Mouse (Mus musculus) 3134 (cell line): ENCODE data around the gene Slc13a3.

Experiments
- DNase-seq: peaks from one replicate; pipeline ENCODE4 v3.0.0-alpha.2; 2011; ENCODE audit warnings: low spot score; ENCODE audit not compliant: insufficient read length; ENCODE audit errors: extremely low read depth

Slc13a3 gene

DNA sequence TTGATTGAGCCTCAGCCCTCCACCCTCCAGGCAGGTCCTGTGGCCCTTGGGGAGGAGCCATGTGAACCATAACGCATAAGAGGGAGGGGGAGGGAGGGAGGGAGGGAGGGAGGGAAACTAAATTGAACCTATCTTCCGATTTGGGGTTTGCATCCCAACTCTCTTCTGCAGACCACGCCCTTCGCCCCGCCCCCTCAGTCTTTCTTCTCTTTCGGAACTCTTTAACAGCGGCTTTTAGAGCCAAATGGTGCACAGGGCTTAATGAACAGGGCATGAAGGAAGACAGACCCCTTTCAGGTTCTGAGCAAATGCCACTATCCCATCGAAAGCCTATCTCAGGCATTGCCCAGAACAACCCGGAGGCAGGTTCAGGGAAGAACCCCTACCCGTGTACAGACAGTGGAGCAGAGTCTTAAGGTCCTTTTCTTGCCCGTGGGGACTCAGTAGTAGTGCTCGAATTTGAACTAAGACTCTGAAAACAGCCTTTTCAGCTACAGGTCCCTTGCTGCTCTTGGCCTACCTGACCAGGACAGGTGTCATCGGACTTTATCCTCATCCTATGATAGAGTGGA lies 105.1 kb downstream of the Slc13a3 start:
- no peak for DNase-seq

DNA sequence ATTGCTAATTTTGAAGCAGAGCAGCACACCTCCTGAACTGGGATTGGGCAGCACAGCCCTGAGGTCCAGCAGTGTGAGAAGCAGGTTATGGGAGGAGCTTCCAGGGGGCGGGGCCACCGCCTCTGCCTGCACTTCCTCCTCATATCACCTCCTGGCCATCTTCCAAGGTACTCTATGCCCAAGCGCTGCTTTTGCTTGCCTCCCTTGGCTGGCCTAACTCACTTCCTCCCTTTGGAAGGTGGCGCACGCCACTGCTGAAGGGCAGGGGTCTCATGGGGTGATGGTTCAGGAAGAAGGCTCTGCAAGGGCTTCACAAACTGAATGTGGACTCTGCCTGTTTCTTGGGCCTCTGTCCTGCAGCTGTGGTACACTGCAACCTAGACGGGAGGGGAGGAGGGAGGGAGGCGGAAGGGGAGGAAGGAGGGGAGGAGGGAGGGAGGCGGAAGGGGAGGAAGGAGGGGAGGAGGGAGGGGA lies 105.9 kb downstream of the Slc13a3 start:
- peak; percentile 58 for DNase-seq

DNA sequence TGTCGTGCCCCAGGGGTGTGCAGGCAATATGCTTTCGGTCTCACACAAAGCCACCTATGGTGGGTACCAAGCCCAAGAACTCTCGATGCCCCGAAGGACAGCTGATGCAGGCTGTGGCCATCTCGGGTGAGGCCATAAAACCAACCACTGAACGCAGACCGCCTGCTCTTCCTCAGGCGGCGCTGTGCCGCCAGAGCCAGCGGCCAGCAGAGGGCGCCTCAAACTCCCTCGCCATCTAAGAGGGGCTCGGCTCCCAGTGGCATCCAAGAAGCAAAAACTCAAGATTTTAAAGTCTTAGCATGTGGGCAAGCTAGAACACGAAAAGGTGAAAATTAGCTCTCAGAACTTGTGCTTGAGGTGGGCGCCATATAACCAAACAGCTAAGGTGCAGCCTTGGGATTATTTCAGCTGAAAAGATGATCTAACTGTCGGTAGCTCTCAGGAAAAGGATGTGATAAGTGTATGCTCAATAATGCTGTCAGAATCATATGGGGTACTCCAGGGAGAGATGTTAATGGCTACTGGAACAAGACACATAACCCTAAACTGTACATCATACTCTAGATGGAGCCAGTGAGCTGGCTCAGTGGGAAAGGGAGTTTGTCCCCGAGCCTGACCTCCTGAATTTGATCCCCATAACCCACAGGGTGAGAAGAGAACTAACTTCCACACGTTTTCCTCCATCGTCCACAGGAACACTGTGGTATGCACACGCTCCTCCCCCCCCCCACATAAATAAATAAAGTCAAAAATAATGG lies 108.5 kb downstream of the Slc13a3 start:
- DNase-seq = no peak

DNA sequence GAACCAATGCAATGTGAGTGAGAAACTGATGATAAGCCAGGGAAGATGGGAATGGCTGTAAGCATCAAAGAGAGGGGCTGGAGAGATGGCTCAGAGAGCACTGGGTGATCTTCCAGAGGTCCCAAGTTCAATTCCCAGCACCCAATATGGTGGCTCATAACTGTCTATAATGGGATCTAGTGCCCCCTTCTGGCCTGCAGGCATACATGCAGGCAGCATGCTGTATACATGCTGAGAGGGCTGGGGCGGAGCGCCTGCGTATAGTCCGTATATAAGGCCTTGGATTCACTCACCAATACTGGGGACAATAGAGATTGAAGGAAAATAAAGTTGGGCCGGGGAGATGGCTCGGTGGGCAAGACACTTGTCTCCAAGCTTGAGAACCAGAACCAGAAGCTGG lies 109.7 kb downstream of the Slc13a3 start:
- DNase-seq = no peak

DNA sequence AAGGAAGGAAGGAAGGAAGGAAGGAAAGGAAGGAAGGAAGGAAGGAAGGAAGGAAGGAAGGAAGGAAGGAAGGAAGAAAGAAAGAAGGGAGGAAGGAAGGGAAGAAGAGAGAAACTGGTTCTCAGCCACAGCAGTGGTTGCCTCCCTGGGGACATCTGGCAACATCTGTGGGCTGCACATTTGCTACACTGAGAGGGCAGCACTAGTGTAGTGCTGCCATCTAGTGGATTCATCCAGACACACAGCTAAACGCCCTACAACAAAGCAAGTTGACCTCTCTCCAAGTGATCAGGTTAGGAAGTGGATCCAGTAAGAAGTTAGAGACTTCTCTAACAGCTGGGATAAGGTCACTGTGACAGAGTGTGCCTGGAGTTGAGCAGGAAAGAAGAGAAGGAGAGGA lies 112.2 kb downstream of the Slc13a3 start:
- no peak for DNase-seq
